Mouse (Mus musculus): ENCODE measurements at regions not wholly inside any gene's neighbourhood (a gene's known extent, or its start where the extent isn't known, plus 50 kb on each side); places are given as distances from the start of the nearest gene placed in this dataset. TPM values are rescaled to one million over a fixed set of nuclear protein-coding genes. Genes with fewer than 3 reads are reported as not detected.
"Not testable (repeated sequence)": the region's sequence is repeated elsewhere in the genome, so short reads cannot be mapped to it uniquely, and the experiment has no call there.

- H3K4me2 ChIP-seq (ENCODE audit: low read length); H3K9ac ChIP-seq (ENCODE audit: low read length); H3K4me3 ChIP-seq (ENCODE audit: control insufficient read depth in 1 of 2, insufficient read depth in 1 of 2, low read depth in 1 of 2, low read length in 2 of 2); H3K27me3 ChIP-seq (ENCODE audit: control insufficient read depth, insufficient read depth, low read length); ATAC-seq (ENCODE audit: insufficient number of reproducible peaks, insufficient read depth, low FRiP score, low read depth); H3K36me3 ChIP-seq (ENCODE audit: control insufficient read depth, insufficient read depth, low read length); H3K4me1 ChIP-seq (ENCODE audit: control insufficient read depth in 2 of 2, insufficient read depth in 2 of 2, low read length in 2 of 2); H3K9me3 ChIP-seq (ENCODE audit: control insufficient read depth, low read length); H3K27ac ChIP-seq (replicated peaks in 1 of 2; ENCODE audit: control insufficient read depth in 1 of 2, insufficient read depth in 1 of 2, low read depth in 2 of 2, low read length in 2 of 2): not testable (repeated sequence)
- WGBS, result 57% methylated on average over 2 of the region's 2 CpGs
Measured at GRCm38 (mm10) chr13:62077951-62078671, 51.6 kb upstream of the Zfp808 start.

GRCm38 (mm10) chr13:62078893-62079292 lies 50.8 kb upstream of the Zfp808 start:
- ATAC-seq (ENCODE audit: insufficient number of reproducible peaks, insufficient read depth, low FRiP score, low read depth); H3K9ac ChIP-seq (ENCODE audit: low read length); H3K27ac ChIP-seq (replicated peaks in 1 of 2; ENCODE audit: control insufficient read depth in 1 of 2, insufficient read depth in 1 of 2, low read depth in 2 of 2, low read length in 2 of 2); H3K27me3 ChIP-seq (ENCODE audit: control insufficient read depth, insufficient read depth, low read length); H3K4me1 ChIP-seq (ENCODE audit: control insufficient read depth in 2 of 2, insufficient read depth in 2 of 2, low read length in 2 of 2); H3K4me3 ChIP-seq (ENCODE audit: control insufficient read depth in 1 of 2, insufficient read depth in 1 of 2, low read depth in 1 of 2, low read length in 2 of 2); H3K36me3 ChIP-seq (ENCODE audit: control insufficient read depth, insufficient read depth, low read length); H3K9me3 ChIP-seq (ENCODE audit: control insufficient read depth, low read length); H3K4me2 ChIP-seq (ENCODE audit: low read length): not testable (repeated sequence)
- WGBS, result 82% methylated on average over 9 of the region's 9 CpGs

Small RNA genes in the stretch of these regions (microRNA-seq; reads per million reads assigned to microRNA genes)
- gene Gm25649, result not detected
